Mouse (Mus musculus) neural tube, embryonic 13.5 days (tissue): Measurements from ENCODE around the gene Tmod2. TPM values are rescaled to one million over a fixed set of nuclear protein-coding genes. Genes with fewer than 3 reads are reported as not detected.

ENCODE experiments used
- ATAC-seq: fragments of 200-750 bp; cut with Nextera tagmentation; 2 replicates; pipeline ENCODE4 v1.8.0; 2017; ENCODE audit warnings: low read depth, mild to moderate bottlenecking, moderate TSS enrichment, moderate library complexity
- H3K27ac ChIP-seq: fragments of 300-500 bp; sonication (generic); replicated peaks from 2 replicates; pipeline ENCODE4 v1.5.1; 2015; ENCODE audit warnings: moderate library complexity, mild to moderate bottlenecking, inconsistent platforms
- H3K27me3 ChIP-seq: fragments of 300-500 bp; sonication (generic); 2 replicates; pipeline ENCODE4 v1.6.1; 2015; ENCODE audit warnings: mild to moderate bottlenecking, inconsistent platforms
- H3K36me3 ChIP-seq: fragments of 300-500 bp; sonication (generic); 2 replicates; pipeline ENCODE4 v1.6.1; 2015; ENCODE audit warnings: mild to moderate bottlenecking, inconsistent platforms
- H3K4me1 ChIP-seq: fragments of 300-500 bp; sonication (generic); replicated peaks from 2 replicates; pipeline ENCODE4 v1.6.1; 2015; ENCODE audit warnings: inconsistent platforms
- H3K4me2 ChIP-seq: fragments of 300-500 bp; sonication (generic); 2 replicates; pipeline ENCODE4 v1.6.1; 2015; ENCODE audit warnings: inconsistent platforms, mild to moderate bottlenecking, moderate library complexity
- H3K4me3 ChIP-seq: fragments of 300-500 bp; sonication (generic); 2 replicates; pipeline ENCODE4 v1.5.1; 2015; ENCODE audit warnings: mild to moderate bottlenecking, inconsistent platforms
- H3K9ac ChIP-seq: fragments of 300-500 bp; sonication (generic); 2 replicates; pipeline ENCODE4 v1.6.1; 2015; ENCODE audit warnings: moderate library complexity, mild to moderate bottlenecking, inconsistent platforms
- H3K9me3 ChIP-seq: fragments of 300-500 bp; sonication (generic); 2 replicates; pipeline ENCODE4 v1.6.1; 2016; ENCODE audit warnings: inconsistent platforms
- WGBS: fragments of 180-500 bp; shearing (Covaris S2); methylation state at CpG from one replicate; pipeline ENCODE4 v1.1.7; 2015; 5-methylcytosine and 5-hydroxymethylcytosine counted together
- polyA plus RNA-seq: library from polyadenylated mRNA; unstranded; fragments of >200 nt; fragmentation: Nextera tagmentation; extraction: Ambion mirVana; gene quantifications from 2 replicates; pipeline ENCODE4 v1.2.1, GENCODE M21; 2015

The Tmod2 gene
- polyA plus RNA-seq, 1 experiment from 2014 or later, result 171 TPM

DNA sequence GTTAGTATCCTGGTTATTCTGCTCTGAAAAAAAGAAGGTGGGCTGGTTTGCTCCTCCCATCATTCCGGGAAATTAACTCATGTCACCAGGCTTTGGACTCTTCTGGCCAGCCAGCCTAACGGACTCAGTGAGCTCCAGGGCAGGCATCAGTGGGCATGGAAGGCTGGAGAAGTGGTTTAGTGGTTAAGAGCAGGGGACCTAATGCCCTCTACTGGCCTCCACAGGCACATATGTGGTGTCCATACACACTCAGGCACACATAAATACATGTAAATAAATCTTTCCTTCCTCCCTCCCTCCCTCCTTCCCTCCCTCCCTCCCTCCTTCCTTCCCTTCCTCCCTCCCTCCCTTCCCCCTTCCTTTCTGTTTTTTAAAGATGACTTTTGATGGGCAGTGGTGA lies 47.9 kb downstream of the Tmod2 start:
- Histone ChIP-seq H3K4me1 (peaks cover 8% of the 10 kb centered on the region), H3K9me3 (no peaks in the 10 kb centered on the region), H3K4me2 (no peak overlapping the region), H3K4me3 (no peak overlapping the region), H3K27ac (no peak overlapping the region), H3K27me3 (no peaks in the 10 kb centered on the region), H3K9ac (no peak overlapping the region), H3K36me3 (peaks cover 2% of the 10 kb centered on the region; the same call in 1 of the 2 replicates)
- ATAC-seq, result no peak
- WGBS, result 38% methylated on average over 2 of the region's 2 CpGs

DNA sequence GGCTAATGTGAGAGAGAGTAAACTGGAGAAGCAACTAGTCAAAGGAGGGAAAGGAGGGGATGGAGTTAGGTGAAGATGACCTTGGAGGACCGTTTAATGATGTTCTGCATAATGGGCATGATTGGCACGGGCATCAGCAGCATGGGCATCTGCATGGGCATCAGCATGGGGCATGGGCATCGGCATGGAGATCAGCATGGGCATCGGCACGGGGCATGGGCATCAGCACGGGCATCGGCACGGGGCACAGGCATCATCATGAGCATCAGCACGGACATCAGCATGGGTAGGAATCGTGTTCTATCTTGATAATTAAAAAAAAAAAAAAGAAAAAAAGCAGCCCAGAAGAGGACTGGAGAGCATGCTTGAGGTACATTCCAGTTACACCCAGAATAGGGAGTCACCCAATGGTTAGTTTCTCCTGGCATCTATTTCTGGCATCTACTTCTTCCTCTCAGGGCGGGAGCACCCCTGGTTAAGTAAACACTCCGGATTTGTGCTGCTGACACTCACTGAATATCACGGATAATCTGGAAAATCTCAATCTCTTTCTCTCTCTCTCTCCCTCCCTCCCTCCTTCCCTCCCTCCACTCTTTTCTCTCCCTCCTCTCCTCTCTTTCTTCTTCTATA lies 50.0 kb downstream of the Tmod2 start:
- 87% methylated on average over 13 of the region's 13 CpGs for WGBS
- no peaks in the 10 kb centered on the region for H3K27me3 ChIP-seq
- H3K9me3 ChIP-seq, result no peaks in the 10 kb centered on the region
- no peak overlapping the region for H3K27ac ChIP-seq
- H3K4me2 ChIP-seq, result no peak overlapping the region
- ATAC-seq, result no peak
- no peak overlapping the region for H3K9ac ChIP-seq
- no peaks in the 10 kb centered on the region for H3K36me3 ChIP-seq
- peaks cover 24% of the 10 kb centered on the region for H3K4me1 ChIP-seq
- no peak overlapping the region for H3K4me3 ChIP-seq

DNA sequence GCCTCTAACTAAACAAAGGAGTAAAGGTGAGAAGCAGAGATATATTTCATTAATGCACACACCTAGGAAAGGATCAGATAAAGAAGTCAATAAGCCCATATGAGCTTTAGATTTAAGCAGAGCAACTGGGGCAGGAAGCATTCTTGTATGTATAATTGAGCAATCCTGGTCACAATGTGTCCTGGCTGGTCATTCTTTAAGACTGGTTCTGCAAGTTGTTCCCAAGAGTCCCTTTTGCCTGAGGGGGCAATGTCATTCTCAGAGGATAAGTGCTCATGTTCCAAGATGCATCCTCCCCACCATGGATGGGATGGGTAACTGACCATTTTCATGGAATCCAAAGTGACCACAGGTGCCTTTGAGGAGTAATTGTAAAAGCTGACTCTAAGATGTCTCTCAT lies 50.8 kb downstream of the Tmod2 start:
- no peaks in the 10 kb centered on the region for H3K9me3 ChIP-seq
- no peaks in the 10 kb centered on the region for H3K36me3 ChIP-seq
- no peak overlapping the region for H3K9ac ChIP-seq
- H3K27me3 ChIP-seq, result no peaks in the 10 kb centered on the region
- H3K4me1 ChIP-seq, result peaks cover 26% of the 10 kb centered on the region
- ATAC-seq, result no peak
- H3K4me3 ChIP-seq, result no peak overlapping the region
- H3K27ac ChIP-seq, result no peak overlapping the region
- H3K4me2 ChIP-seq, result no peak overlapping the region

DNA sequence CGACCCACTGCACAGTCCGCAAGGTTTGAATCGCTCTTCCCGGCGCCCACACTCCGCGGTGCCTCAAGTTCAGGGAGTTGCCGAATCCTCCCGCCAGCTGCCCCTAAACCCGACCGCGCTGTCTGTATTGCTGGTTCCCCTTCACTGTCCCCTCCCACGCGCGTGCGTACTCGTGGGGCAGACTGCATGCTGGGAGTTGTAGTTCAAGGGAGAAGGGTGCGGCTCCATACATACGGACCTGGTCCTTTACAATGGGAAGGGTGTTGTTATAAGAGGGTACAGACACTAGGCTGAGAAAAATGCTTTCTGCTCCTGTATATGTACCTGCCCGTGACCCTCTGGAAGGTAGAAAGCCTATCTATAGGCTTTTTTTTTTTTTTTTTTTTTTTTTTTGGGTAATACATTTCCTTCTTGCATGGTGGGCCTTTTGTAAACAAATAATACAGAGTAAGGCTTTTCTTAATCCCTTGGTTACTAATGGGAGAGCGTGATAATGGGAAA lies 51.6 kb downstream of the Tmod2 start, which contains the start of gene Tmod3:
Gene Tmod3 (minus strand): TSS at position 146 of the 501 bp plus-strand sequence.
- Histone ChIP-seq H3K4me2 (peak within 1 kb of the TSS; percentile 80), H3K27ac (peak within 1 kb of the TSS; percentile 73), H3K9me3 (no peaks in the 10 kb centered on the region), H3K4me3 (peak within 1 kb of the TSS; percentile 91), H3K36me3 (no peaks in the 10 kb centered on the region), H3K4me1 (peaks cover 26% of the 10 kb centered on the region), H3K27me3 (no peaks in the 10 kb centered on the region), H3K9ac (peak within 1 kb of the TSS; percentile 90)
- WGBS, result 3% methylated on average over 21 of the region's 21 CpGs
- ATAC-seq, result peak; percentile 98

DNA sequence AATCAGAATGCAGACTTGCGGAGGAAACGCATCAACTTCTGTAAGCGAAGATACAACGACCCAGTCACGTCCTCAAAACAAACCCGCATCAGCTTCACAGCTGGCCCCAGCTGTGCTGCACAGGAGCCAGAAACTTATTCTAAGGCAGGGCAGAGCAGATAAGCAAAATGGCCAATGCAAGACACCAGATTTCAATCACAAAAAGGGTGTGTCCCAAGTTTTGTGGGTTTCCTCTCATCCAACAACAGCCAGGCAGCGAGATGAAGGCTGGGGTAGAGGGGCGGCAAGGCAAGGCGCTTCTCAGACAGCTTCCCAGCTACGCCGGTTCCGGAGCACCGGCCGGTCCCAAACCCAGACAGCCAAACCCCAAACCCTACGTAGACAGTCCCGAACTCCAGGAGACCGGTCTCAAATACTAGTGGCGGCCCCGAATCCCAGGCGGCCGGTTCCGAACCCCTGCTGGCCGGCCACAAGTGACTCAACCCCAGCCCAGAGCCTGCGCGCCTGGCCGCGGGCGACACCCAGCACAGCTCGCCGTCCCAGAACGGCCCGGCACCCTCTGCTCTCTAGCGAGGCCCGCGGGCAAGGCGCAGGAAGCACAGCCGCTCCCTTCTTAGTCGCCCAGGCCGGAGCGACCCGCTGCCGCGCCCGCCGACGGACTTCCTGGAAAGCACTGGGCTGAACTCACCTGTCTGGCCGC lies 52.2 kb downstream of the Tmod2 start:
- Histone ChIP-seq H3K9me3 (no peaks in the 10 kb centered on the region), H3K36me3 (no peaks in the 10 kb centered on the region), H3K4me1 (peaks cover 28% of the 10 kb centered on the region), H3K9ac (peak overlapping the region; percentile 90), H3K27me3 (no peaks in the 10 kb centered on the region), H3K27ac (peak overlapping the region; percentile 73), H3K4me2 (peak overlapping the region; percentile 80), H3K4me3 (peak overlapping the region; percentile 91)
- WGBS, result under 1% methylated on average over 47 of the region's 47 CpGs
- peak; percentile 88 for ATAC-seq

DNA sequence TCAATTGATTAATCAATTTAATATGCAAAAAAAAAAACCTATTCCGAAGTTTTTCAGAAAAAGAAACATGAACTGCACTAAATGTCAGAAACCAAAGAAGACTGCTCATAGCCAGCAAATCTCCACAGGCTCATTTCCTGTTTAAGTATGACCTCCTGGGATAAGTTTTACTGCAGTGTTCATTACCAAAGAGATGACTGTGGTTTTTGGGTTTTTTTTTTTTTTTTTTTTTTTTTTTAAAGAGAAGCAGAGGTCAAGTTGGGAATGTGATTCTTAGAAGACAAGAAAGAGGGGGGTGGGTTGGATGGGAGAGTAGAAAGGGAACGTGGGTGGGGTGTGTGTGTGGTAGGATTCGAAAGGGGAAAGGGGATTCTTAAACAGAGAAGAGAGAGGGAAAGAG lies 52.8 kb downstream of the Tmod2 start:
- Histone ChIP-seq H3K27ac (no peak overlapping the region), H3K9me3 (no peaks in the 10 kb centered on the region), H3K36me3 (no peaks in the 10 kb centered on the region), H3K4me3 (peak overlapping the region; percentile 91), H3K27me3 (no peaks in the 10 kb centered on the region), H3K9ac (peak overlapping the region; percentile 90), H3K4me1 (peaks cover 34% of the 10 kb centered on the region), H3K4me2 (peak overlapping the region; percentile 80)
- WGBS, result 23% methylated on average over 3 of the region's 3 CpGs
- ATAC-seq, result no peak

DNA sequence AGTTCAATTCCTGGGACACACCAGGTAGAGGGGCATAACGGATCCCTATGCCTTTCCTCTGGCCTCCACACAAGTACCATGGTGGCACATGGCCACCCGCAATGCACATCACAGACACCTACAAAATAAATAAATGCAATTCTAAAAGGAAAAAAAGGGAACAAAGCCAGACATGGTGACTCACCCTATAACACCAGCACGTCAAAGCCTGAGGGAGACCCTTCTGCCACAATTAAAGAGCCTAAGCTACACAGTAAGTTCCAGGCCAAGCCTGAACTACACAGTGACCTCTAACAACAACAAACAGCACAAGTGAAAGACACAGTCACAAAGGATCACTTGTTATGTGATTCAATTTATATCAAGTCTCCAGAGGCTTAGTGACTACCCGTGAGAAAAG lies 57.4 kb downstream of the Tmod2 start:
- peaks cover 46% of the 10 kb centered on the region for H3K4me1 ChIP-seq
- H3K9ac ChIP-seq, result no peak overlapping the region
- no peaks in the 10 kb centered on the region for H3K9me3 ChIP-seq
- no peak overlapping the region for H3K4me3 ChIP-seq
- 69% methylated on average over 4 of the region's 4 CpGs for WGBS
- H3K27me3 ChIP-seq, result no peaks in the 10 kb centered on the region
- no peak overlapping the region for H3K4me2 ChIP-seq
- no peaks in the 10 kb centered on the region for H3K36me3 ChIP-seq
- no peak for ATAC-seq
- no peak overlapping the region for H3K27ac ChIP-seq

DNA sequence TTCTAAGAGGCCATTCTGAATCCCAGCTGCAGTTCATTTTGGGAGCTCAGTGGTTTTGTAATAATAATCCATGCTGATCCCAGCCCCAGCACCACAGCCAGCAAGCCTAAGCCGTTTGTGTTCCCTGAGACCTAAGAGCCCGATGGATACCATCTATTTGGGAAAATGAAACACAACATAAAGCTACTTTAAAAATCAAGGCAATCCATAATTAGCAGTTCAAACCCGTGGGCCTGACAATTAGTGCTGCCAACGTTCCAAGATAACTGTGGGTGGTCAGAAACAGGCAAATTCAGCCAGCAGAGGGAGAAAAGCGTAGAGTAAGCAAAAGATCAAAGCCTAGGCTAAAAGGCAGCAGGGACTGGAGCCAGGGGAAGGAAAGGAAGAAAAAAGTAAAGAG lies 59.8 kb downstream of the Tmod2 start:
- 49% methylated on average over 5 of the region's 5 CpGs for WGBS
- peaks cover 24% of the 10 kb centered on the region for H3K4me1 ChIP-seq
- no peak for ATAC-seq
- no peak overlapping the region for H3K4me3 ChIP-seq
- H3K4me2 ChIP-seq, result no peak overlapping the region
- H3K9ac ChIP-seq, result no peak overlapping the region
- no peaks in the 10 kb centered on the region for H3K36me3 ChIP-seq
- H3K9me3 ChIP-seq, result no peaks in the 10 kb centered on the region
- no peaks in the 10 kb centered on the region for H3K27me3 ChIP-seq
- no peak overlapping the region for H3K27ac ChIP-seq

DNA sequence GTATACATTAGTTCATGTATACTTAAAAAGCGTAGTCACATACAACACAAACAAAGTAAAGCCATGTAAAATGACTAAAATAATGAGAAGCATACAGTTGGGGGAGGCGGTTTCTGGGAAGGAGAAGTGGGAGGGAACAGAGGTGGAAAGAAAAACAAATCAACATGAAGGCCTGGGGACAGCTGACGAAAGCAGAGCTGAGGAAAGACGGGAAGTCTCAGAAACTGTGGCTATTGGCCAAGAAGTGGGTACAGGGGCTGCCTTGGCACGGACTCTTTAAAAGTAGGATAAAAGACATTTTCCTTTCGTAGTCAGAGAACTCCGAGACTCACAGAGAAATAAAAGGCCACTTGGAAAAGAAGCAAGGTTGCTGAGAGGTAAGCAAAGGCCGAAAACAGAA lies 62.1 kb downstream of the Tmod2 start:
- Histone ChIP-seq H3K27ac (no peak overlapping the region), H3K9ac (no peak overlapping the region), H3K4me2 (no peak overlapping the region), H3K4me3 (no peak overlapping the region), H3K36me3 (no peaks in the 10 kb centered on the region), H3K27me3 (no peaks in the 10 kb centered on the region), H3K4me1 (peaks cover 21% of the 10 kb centered on the region), H3K9me3 (no peaks in the 10 kb centered on the region)
- WGBS, result 66% methylated on average over 8 of the region's 8 CpGs
- ATAC-seq, result no peak

DNA sequence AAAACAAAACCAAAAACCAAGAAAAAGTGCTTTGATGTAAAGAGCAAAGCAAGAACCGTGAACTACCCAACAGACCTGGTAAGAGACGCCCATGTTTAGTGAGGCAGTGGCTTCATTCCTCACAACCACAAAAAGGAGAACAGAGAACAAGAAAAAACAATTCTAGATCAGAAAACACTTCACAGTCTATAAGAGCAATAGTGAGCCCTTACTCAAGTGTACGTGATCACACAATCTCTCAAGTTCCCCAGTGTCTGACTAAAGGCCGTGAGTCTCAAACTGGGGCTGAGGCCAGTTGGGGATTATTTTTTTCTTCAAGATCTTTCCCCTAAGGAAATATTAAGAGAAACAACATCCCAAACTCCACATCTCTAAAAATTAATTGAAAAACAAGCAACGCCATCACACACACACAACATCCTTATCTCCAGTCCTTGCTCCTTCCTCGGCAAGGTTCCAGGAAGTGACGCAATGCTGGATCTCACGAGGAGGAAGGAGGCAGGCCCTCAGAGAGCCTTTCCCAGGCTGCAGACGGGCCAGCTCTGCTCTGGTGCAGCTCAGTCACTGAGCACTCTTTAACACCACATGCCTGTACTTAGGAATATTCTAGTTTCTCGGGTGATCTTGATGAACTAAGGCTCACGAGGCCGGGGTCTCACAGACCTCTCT lies 64.1 kb downstream of the Tmod2 start:
- Histone ChIP-seq H3K36me3 (no peaks in the 10 kb centered on the region), H3K4me1 (peaks cover 7% of the 10 kb centered on the region; the same call in 1 of the 2 replicates), H3K27me3 (no peaks in the 10 kb centered on the region), H3K9me3 (no peaks in the 10 kb centered on the region), H3K9ac (no peak overlapping the region), H3K4me2 (no peak overlapping the region), H3K4me3 (no peak overlapping the region), H3K27ac (no peak overlapping the region)
- no peak for ATAC-seq
- WGBS, result 88% methylated on average over 12 of the region's 12 CpGs

DNA sequence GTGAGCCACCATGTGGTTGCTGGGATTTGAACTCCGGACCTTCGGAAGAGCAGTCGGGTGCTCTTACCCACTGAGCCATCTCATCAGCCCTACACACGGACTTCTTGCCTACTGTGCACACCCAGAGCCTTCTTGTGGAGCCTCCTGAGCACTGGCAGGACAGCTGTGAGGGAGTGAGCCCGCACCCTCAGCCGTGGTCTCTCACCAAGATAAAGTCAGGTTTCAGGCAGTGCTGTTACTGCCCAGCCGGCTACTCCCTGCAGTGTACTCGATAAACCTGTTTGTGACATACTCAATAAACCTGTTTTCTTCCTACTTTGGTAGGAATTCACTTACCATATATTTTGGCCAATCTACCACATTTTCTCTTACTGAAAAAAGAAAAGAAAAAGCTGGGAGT lies 65.6 kb downstream of the Tmod2 start:
- Histone ChIP-seq H3K4me2 (no peak overlapping the region), H3K9ac (no peak overlapping the region), H3K36me3 (no peaks in the 10 kb centered on the region), H3K27ac (no peak overlapping the region), H3K4me1 (peaks cover 10% of the 10 kb centered on the region), H3K27me3 (no peaks in the 10 kb centered on the region), H3K4me3 (no peak overlapping the region), H3K9me3 (no peaks in the 10 kb centered on the region)
- 92% methylated on average over 8 of the region's 8 CpGs for WGBS
- no peak for ATAC-seq

DNA sequence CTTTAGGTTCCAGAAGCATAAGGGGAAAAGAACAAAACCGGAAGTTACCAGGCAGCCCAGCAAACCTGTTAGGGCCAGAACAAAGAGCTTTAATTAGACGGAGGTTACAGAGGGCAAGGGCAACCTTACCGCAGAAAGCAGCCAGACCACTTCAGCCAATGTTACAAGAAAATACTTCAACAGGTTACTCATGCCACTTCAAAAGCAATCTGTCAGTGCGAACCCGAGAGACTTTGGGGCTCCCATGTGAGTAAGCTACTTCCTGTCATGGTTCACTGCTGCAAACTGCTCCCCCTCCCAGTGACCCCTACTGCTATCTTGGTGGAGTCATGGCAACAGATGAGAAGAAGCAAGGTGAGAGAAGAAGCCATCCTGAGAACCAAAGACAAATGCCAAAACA lies 69.6 kb downstream of the Tmod2 start:
- Histone ChIP-seq H3K27me3 (no peaks in the 10 kb centered on the region), H3K27ac (no peak overlapping the region), H3K9ac (no peak overlapping the region), H3K4me3 (no peak overlapping the region), H3K4me2 (no peak overlapping the region), H3K4me1 (peaks cover 10% of the 10 kb centered on the region; the same call in 1 of the 2 replicates), H3K9me3 (no peaks in the 10 kb centered on the region), H3K36me3 (no peaks in the 10 kb centered on the region)
- ATAC-seq, result no peak
- 52% methylated on average over 5 of the region's 5 CpGs for WGBS
